Mouse (Mus musculus) gastrocnemius, postnatal 4 days (tissue): ENCODE measurements around the gene Smchd1. TPM values are rescaled to one million over a fixed set of nuclear protein-coding genes. Genes with fewer than 3 reads are reported as not detected.

Experiments used
- DNase-seq, 2 experiments: peaks; one replicate each; pipeline ENCODE4 v3.0.0; 2021 to 2022; ENCODE audit warnings: low spot score in 2 of 2, mixed read lengths in 2 of 2
- total RNA-seq, 2 experiments: library from RNA; stranded (reverse); gene quantifications; 2 replicates each; pipeline ENCODE4 v1.2.3; 2021

Gene Smchd1
- total RNA-seq, 2 experiments from 2014 or later, result 30.4 to 36.2 TPM

GRCm38 (mm10) chr17:71311340-71312171 is 163.6 kb downstream of the Smchd1 start, which contains the start of gene Emilin2:
Gene Emilin2 (minus strand): TSS chr17:71311978.
- peak in 1 of 2 experiments; percentile 70 for DNase-seq

GRCm38 (mm10) chr17:71310486-71311339 is 164.4 kb downstream of the Smchd1 start:
- peak; percentile 54 to 74 for DNase-seq

DNA sequence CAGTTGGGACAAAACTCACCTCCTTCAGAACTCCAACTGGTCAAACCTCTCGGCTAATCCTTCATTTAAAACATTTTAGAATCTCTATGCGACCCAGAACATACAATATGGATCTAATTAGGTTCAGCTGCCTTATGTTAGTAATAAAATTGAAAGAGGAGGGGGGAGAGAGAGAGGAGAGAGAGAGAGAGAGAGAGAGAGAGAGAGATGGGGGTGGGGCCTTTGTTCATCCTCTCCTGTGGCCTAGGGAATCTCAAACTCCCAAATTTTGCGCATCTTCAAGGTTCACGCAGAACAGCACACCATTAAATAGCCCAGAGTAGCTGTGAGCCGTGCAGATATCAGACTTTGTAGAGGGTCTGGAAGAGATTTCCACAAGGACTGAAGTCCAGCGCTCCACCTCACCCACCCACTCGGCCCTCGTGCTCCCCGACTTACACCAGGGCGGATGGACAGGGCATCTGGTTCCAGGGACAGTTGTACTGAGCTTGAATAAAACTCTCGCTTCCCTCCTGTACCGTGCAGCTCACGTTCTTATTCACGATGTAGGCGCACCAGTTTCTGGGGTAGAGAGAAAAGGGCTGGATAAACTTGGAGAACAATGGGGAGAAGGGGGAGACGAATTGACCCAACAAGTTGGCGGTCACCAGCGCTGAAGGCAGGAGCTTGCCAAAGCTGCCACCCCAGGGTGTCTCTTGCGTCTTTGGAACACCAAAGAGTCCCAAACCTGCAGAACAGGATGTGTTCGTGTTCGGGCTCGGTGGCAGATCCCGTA is 165.2 kb downstream of the Smchd1 start:
- no peak for DNase-seq

GRCm38 (mm10) chr17:71309141-71309540 is 166.0 kb downstream of the Smchd1 start:
- no peak for DNase-seq

DNA sequence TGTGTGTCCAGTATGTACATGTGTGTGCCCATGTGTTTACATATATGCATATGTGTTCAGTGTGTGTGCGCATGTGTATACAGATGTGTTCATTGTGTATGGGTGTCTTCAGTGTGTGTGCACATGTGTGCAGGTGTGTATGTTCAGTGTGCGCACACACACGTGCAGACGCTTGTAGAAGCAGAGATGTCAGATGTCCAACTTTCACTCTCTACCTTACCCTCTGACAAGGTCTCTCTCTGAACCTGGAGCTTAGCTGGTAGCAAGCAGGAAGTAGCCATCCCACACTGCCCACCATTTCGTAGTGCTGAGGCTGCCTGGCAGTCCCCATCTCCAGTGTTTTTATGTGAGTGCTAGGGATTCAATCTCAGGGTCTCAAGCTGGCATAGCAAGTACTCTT is 166.8 kb downstream of the Smchd1 start:
- DNase-seq, result no peak

DNA sequence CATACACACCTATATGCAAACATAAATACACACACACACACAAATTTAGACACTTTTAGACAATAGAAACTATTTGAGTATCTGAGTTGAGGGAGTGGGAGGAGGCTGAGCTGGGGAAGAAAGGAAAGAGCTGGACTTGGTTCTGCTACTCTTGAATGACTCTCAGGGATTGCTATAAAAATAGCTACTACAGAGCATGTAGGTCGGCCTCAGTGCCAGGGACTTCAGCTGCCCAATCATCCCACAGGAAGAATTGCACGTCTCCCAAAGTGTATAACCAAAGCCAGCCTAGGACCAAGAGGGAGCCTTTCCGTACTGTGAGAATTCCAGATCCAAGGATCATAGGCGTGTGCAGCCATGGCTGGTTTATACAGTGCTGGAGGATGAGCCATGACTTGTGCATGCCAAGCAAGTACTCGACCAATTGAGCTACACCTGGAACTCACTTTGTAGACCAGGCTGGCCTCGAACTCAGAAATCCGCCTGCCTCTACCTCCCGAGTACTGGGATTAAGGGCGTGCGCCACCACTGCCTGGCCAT is 167.8 kb downstream of the Smchd1 start:
- no peak for DNase-seq

GRCm38 (mm10) chr17:71306716-71307115 is 168.4 kb downstream of the Smchd1 start:
- no peak for DNase-seq

DNA sequence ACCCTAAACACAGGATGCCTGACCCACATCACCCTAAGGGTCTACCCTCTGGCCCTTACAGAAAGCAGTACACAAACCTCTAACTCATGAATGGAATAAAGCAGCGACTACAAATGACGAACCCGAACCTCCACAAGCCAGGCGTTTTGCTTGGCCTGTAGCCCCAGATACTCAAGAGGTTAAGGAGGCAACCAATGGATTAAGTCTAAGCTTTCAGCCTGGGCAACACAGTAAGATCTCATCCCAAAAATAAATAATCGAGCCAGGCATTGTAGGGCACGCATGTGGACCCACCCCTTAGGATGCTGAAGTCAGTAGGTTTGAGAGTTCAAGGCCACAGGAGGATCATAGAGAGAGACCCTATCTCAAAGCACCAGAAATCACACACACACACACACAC is 169.1 kb downstream of the Smchd1 start:
- no peak for DNase-seq

DNA sequence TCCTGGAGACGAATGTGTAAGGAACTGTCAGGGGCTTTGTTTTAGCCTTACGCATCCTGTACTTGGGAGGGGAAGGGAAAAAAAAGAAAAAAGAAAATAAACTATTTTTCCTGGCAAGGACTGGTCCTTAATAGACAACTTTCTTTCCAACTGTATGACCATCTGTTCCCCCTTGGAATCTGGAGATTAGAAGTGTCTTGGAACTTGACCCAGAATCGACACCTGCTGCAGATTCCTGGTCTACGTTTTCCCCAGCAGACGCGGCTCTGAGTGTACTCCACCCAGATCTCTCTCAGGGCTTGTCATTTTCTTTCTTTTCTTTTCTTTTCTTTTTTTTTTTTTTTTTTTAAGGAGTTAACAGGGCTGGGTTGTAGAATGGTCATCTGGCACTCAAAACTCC is 171.7 kb downstream of the Smchd1 start:
- DNase-seq, result no peak

- no peak for DNase-seq
Measured at GRCm38 (mm10) chr17:71301413-71301812, 173.7 kb downstream of the Smchd1 start.

DNA sequence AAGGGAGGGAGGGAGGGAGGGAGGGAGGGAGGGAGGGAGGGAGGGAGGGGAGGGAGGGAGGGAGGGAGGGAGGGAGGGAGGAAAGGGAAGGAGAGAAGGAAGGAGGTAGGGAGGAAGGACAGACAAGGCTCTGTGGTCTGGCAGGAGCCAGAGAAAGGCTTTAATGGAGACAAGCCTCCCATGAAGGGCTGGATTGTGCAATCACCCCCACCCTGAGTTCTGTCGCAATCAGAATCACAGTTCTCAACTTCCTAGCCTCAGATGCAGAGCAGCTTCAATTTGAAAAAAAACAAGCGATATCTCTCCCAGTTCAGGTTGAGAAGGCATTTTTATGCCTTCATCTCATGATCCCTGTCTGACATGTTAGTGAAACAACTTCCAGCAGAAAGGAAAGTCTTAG is 174.8 kb downstream of the Smchd1 start:
- DNase-seq, result no peak

DNA sequence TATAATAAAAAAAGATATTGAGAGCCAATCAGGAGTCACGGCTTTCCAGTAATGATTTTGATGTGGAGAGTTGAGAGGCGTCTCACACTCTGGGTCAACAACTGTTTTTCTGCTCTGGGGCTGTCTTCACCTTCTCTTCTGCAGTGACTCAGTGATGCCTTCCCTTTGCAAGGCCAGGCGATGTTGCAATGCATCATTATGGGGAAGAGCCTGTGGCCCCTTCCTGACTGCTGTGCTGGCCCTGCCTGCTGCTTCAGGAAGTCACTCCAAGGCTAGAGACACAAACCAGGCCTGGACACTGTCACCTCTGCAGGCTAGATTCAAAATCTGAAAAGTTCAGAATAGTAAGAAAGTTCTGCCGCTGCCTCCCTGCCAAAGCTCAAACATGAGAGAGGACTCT is 175.3 kb downstream of the Smchd1 start:
- DNase-seq, result no peak

DNA sequence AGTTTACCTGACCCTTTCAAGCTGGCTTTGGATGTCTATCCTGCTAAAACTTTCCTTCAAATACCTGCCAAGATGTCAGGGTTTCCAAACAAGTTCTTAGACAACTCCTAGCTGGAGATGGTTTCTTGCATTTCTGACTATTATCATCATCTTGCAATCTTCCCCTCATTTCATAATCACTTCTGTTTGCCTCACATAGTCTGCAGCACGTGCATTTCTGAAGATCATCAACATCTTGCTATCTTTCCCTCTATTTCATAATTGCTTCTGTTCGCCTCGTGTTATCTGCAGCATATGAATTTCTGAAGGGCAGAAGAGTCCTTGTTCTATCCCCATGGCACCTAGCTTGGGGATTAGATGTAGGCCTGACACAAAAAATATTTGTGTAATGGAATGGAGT is 180.6 kb downstream of the Smchd1 start:
- no peak for DNase-seq

Other genes starting within 250 kb of the Smchd1 start
- gene Emilin2, start 163.4 kb downstream of the Smchd1 start, total RNA-seq, result 10 to 100 TPM; 72.4 to 82.1 TPM
- 1 to 10 TPM; 3.2 to 3.9 TPM for gene Gm4707, start 15.4 kb downstream of the Smchd1 start, total RNA-seq
- 10 to 100 TPM; 12.1 to 13.1 TPM for gene Ndc80, start 51.5 kb upstream of the Smchd1 start, total RNA-seq
- under 1 TPM; 0.73 to 0.83 TPM for gene Spdya, start 76.7 kb upstream of the Smchd1 start, total RNA-seq
- 10 to 100 TPM; 34.9 to 39.8 TPM for gene Wdr43, start 140.6 kb upstream of the Smchd1 start, total RNA-seq
- under 1 TPM; 0.39 to 0.47 TPM for gene Togaram2, start 197.9 kb upstream of the Smchd1 start, total RNA-seq